Mouse (Mus musculus): ENCODE data around the gene Rab40c. TPM values are rescaled to one million over a fixed set of nuclear protein-coding genes. Genes with fewer than 3 reads are reported as not detected.
A peak's percentile ranks its signal among the peaks of the same experiment; 100 is the strongest.

The Rab40c gene
- polyA plus RNA-seq, 1 experiment from 2014 or later, result 59.2 TPM

DNA sequence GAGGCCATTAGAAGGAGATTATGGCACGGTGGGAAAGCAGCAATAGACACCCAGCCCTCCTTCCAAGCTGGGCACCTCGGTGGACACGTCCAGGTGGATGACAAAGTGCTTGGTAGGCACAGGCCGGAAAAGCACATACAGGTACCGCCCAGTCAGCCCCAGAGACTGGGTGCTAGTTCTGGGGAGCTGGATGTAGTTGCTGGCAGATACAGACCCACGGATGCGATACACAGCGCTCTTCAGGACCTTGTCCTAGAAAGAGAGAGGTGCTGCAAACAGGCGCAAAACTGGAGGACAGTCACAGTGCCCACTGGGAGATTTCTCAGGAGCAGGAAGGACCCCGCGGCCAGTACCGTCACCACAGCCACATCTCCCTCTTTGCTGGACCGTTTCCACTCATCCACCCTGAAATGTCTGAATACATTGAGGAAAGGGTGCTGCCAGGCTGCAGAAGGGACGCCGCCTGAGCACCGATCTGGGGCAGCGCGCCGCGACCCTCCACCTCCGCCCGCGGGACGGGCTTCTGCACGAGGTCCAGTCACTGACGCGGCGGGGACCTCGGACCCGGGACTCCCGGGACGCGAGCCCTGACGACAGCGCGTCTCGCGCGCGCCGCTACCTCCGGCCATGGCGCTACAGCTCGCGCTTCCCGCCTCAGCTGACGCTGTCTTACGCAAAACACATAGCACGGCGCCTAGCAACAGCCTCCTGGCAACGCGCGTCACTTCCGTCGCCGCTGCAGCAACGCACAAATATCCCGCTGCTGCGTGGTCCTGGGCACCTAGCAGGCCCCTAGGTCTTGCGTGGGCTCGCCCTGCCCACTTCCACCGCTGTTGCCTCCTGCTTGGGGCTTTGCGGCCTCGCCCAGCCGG lies 58.5 kb downstream of the Rab40c start, which contains the start of gene Wdr90:
Gene Wdr90 (minus strand): TSS at position 670 of the 872 bp plus-strand sequence.
- WGBS, result 2% methylated on average over 65 of the region's 65 CpGs
- H3K9ac ChIP-seq (replicated peaks; ENCODE audit: low read depth, low read length), result peak within 1 kb of the TSS; percentile 72
- peak; percentile 98 for ATAC-seq

DNA sequence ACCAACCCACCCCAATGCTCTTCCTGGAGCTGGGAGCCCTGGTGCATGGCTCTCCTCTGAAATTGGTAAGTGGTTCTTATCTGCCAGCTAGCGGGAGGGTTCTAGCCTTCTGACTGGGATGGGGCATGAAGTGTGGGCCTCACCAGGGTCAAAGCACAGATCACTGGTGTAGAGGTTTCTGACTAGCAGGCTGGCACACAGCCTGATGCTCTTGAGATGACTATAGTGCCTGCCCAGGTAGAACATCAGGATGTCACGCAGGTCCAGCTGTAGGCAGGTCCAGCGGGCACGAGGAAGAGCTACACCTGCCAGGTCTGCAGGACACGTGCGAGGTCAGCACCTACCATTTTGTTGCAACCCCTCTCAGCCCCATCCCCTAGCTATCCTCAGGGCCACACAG lies 59.3 kb downstream of the Rab40c start:
- H3K4me3 ChIP-seq (replicated peaks; ENCODE audit: low read length), result no peak overlapping the region; the same call in 1 of the 2 replicates
- no peaks in the 10 kb centered on the region for H3K27me3 ChIP-seq (replicated peaks; ENCODE audit: control insufficient read depth, insufficient read depth, low read length)
- H3K36me3 ChIP-seq (ENCODE audit: control insufficient read depth, insufficient read depth), result no peaks in the 10 kb centered on the region
- H3K9me3 ChIP-seq (ENCODE audit: control insufficient read depth, low read length), result no peaks in the 10 kb centered on the region
- no peak overlapping the region for H3K27ac ChIP-seq (ENCODE audit: low read length)
- 95% methylated on average over 6 of the region's 6 CpGs for WGBS
- no peak for ATAC-seq
- peak overlapping the region; percentile 90 for H3K4me2 ChIP-seq (ENCODE audit: low read length)
- H3K9ac ChIP-seq (replicated peaks; ENCODE audit: low read depth, low read length), result peak overlapping the region; percentile 72; the same call in 1 of the 2 replicates
- peaks cover 16% of the 10 kb centered on the region for H3K4me1 ChIP-seq (replicated peaks; ENCODE audit: control insufficient read depth, insufficient read depth, low read length)

More for the DNA sequence above, 58.5 kb downstream of the Rab40c start, which contains the start of gene Wdr90:
- Histone ChIP-seq H3K36me3 (ENCODE audit: control insufficient read depth, insufficient read depth) (no peaks in the 10 kb centered on the region), H3K4me2 (ENCODE audit: low read length) (peak within 1 kb of the TSS; percentile 90), H3K27me3 (replicated peaks; ENCODE audit: control insufficient read depth, insufficient read depth, low read length) (no peaks in the 10 kb centered on the region), H3K4me1 (replicated peaks; ENCODE audit: control insufficient read depth, insufficient read depth, low read length) (peaks cover 16% of the 10 kb centered on the region), H3K4me3 (replicated peaks; ENCODE audit: low read length) (peak within 1 kb of the TSS; percentile 75), H3K27ac (ENCODE audit: low read length) (peak within 1 kb of the TSS; percentile 80), H3K9me3 (ENCODE audit: control insufficient read depth, low read length) (no peaks in the 10 kb centered on the region)

DNA sequence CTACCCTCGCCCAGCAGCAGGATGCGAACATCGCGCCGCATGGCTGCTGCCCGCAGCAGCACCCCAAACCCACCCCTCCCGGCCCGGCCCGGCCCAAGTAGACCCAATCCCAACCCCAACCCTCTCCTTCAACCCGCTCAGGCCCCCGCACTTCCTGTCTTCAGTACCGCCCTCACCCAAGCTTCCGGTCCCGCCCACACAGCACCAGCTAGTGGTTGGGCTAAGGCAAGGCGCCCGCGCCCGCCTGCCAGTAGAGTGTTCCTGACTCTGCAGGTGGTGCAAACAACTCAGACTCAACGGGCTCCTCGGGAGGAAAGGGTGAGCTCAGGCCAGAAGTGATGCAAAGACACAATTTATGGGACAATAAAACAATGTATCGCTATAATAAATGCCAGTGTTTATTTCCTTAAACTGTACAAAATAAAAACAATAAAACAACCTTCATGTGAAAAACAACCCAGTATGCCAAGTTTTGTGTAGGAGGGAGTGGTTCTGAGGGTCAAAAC lies 75.1 kb downstream of the Rab40c start, which contains the start of gene Rhot2:
Gene Rhot2 (minus strand): TSS at position 456 of the 506 bp plus-strand sequence.
- Histone ChIP-seq H3K27me3 (replicated peaks; ENCODE audit: control insufficient read depth, insufficient read depth, low read length) (no peaks in the 10 kb centered on the region), H3K9me3 (ENCODE audit: control insufficient read depth, low read length) (no peaks in the 10 kb centered on the region), H3K27ac (ENCODE audit: low read length) (peak within 1 kb of the TSS; percentile 66), H3K36me3 (ENCODE audit: control insufficient read depth, insufficient read depth) (peaks cover 20% of the 10 kb centered on the region), H3K9ac (replicated peaks; ENCODE audit: low read depth, low read length) (peak within 1 kb of the TSS; percentile 78), H3K4me3 (replicated peaks; ENCODE audit: low read length) (peak within 1 kb of the TSS; percentile 87), H3K4me2 (ENCODE audit: low read length) (peak within 1 kb of the TSS; percentile 89), H3K4me1 (replicated peaks; ENCODE audit: control insufficient read depth, insufficient read depth, low read length) (peaks cover 16% of the 10 kb centered on the region)
- peak; percentile 98 for ATAC-seq
- WGBS, result 1% methylated on average over 21 of the region's 21 CpGs

DNA sequence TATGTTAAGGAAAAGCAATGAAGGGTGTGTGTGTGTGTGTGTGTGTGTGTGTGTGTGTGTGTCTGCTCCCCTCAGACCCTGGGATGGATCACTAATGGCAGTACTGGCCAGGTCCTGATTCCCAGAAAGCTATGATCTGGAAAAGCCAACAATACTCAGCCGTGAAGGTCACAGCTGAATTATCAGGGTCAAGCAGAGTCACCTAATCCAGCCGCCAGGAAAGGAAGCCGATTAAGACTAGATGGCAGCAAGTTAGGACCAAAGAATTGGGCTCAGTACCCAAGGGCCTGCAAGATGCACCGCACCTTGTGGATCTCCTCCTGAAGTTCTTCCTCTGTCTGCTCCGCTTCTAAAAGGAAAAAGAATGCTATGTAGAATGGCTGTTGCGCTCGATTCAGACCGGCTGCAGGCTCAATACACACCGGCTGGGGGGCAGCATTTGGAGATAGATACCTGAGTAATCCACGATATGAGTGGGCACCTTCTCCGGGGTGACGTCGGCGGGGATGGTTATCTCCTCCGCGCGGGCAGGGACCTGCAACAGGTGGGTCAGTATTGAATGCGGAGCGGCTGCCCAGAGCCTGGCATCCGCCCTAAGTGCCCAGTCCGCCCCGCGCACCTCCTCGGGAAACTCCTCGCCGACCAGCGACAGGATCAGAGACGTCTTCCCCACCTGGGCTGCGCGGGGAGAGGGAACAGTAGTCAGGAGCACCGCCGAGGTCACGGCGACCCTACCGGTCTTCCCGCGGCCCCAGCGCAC lies 75.7 kb downstream of the Rab40c start:
- Histone ChIP-seq H3K27me3 (replicated peaks; ENCODE audit: control insufficient read depth, insufficient read depth, low read length) (no peaks in the 10 kb centered on the region), H3K4me3 (replicated peaks; ENCODE audit: low read length) (peak overlapping the region; percentile 87), H3K9me3 (ENCODE audit: control insufficient read depth, low read length) (no peaks in the 10 kb centered on the region), H3K4me1 (replicated peaks; ENCODE audit: control insufficient read depth, insufficient read depth, low read length) (peaks cover 16% of the 10 kb centered on the region), H3K4me2 (ENCODE audit: low read length) (peak overlapping the region; percentile 89), H3K36me3 (ENCODE audit: control insufficient read depth, insufficient read depth) (peaks cover 26% of the 10 kb centered on the region), H3K9ac (replicated peaks; ENCODE audit: low read depth, low read length) (peak overlapping the region; percentile 78), H3K27ac (ENCODE audit: low read length) (peak overlapping the region; percentile 66)
- 3% methylated on average over 38 of the region's 38 CpGs for WGBS
- peak; percentile 8; the same call in 1 of the 2 replicates for ATAC-seq

DNA sequence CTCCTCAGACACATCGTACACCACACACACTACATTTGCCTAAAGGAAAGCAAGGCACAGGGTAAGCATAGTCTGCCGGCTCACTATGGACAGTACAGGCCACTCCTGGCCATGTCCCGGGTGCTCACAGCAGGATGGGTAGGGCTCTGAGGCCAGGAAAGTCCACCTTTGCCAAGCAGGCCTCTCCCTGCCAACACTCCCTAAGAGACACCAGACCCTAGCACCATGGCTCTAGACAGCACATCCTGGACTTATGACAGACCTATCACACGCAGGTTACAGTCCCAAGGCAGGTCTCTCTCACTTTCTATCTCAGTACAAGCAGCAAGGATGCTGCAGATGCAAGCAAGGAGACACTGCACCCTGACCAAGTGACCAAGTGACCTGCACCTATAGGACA lies 76.4 kb downstream of the Rab40c start:
- Histone ChIP-seq H3K4me1 (replicated peaks; ENCODE audit: control insufficient read depth, insufficient read depth, low read length) (peaks cover 19% of the 10 kb centered on the region), H3K27me3 (replicated peaks; ENCODE audit: control insufficient read depth, insufficient read depth, low read length) (no peaks in the 10 kb centered on the region), H3K4me3 (replicated peaks; ENCODE audit: low read length) (peak overlapping the region; percentile 87; the same call in 1 of the 2 replicates), H3K27ac (ENCODE audit: low read length) (no peak overlapping the region), H3K9me3 (ENCODE audit: control insufficient read depth, low read length) (no peaks in the 10 kb centered on the region), H3K4me2 (ENCODE audit: low read length) (peak overlapping the region; percentile 89; the same call in 1 of the 2 replicates), H3K9ac (replicated peaks; ENCODE audit: low read depth, low read length) (no peak overlapping the region; the same call in 1 of the 2 replicates), H3K36me3 (ENCODE audit: control insufficient read depth, insufficient read depth) (peaks cover 26% of the 10 kb centered on the region)
- ATAC-seq, result no peak
- WGBS, result 91% methylated on average over 4 of the region's 4 CpGs

DNA sequence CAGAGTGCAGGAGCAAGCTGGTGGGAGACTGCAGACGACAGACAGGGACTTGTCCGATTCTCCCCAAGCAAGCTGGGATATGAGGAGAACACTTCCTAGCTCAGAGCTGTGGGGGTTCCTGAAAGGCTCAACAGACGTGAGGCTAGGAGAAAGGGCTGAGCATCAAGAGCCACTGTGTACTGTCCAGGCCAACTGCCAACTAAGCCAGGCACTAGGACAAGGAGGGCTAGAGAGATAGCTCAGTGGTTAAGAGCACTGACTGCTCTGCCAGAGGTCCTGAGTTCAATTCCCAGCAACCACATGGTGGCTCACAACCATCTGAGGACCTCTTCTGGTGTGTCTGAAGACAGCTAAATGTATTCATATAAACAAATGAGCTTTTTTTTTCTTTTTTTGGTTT lies 77.0 kb downstream of the Rab40c start:
- no peak overlapping the region for H3K9ac ChIP-seq (replicated peaks; ENCODE audit: low read depth, low read length)
- no peak overlapping the region for H3K4me3 ChIP-seq (replicated peaks; ENCODE audit: low read length)
- H3K4me1 ChIP-seq (replicated peaks; ENCODE audit: control insufficient read depth, insufficient read depth, low read length), result peaks cover 25% of the 10 kb centered on the region
- WGBS, result 78% methylated on average over 3 of the region's 3 CpGs
- no peak for ATAC-seq
- H3K27ac ChIP-seq (ENCODE audit: low read length), result no peak overlapping the region
- H3K36me3 ChIP-seq (ENCODE audit: control insufficient read depth, insufficient read depth), result peaks cover 26% of the 10 kb centered on the region
- no peaks in the 10 kb centered on the region for H3K27me3 ChIP-seq (replicated peaks; ENCODE audit: control insufficient read depth, insufficient read depth, low read length)
- H3K9me3 ChIP-seq (ENCODE audit: control insufficient read depth, low read length), result no peaks in the 10 kb centered on the region
- no peak overlapping the region for H3K4me2 ChIP-seq (ENCODE audit: low read length)

DNA sequence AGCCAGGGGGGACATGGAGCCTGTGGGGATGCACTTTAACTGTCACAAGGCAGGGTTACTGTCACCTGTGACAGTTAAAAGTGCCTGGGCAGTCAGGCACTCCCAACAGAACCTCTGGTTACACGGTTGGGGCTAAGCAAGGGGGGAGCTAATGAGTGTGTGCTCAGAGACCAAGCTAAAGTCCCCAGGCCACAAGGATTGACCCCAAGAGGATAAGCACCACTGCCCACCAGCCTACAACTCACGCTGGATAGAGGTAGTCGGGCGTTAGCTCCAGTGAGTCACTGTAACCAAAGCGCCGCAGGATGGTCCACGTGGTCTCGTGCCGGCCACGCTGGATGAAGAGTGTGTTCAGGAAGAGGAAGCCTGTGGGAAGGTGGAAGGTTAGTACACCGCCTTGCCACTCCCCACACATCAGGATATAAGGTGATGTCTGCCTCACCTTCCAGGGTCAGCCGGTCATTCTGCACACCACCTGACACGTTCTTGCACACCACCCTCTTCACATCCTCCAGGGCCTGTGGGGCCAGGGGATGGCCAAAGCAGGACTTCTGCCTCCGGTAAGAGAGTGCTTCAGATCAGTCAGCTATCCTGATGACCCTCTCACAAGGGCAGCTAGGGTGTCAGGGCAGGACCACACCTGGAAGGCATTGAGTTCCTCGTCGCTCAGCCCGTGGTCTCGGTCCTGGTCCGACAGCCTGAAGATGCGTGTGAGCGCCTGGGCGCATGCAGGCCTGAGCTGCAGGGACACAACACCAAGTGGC lies 78.2 kb downstream of the Rab40c start, which contains the start of gene Gm20683:
Gene Gm20683 (minus strand): TSS at position 647 of the 764 bp plus-strand sequence.
- Histone ChIP-seq H3K9me3 (ENCODE audit: control insufficient read depth, low read length) (no peaks in the 10 kb centered on the region), H3K4me2 (ENCODE audit: low read length) (no peak within 1 kb of the TSS), H3K9ac (replicated peaks; ENCODE audit: low read depth, low read length) (no peak within 1 kb of the TSS), H3K4me3 (replicated peaks; ENCODE audit: low read length) (no peak within 1 kb of the TSS), H3K27me3 (replicated peaks; ENCODE audit: control insufficient read depth, insufficient read depth, low read length) (no peaks in the 10 kb centered on the region), H3K36me3 (ENCODE audit: control insufficient read depth, insufficient read depth) (peaks cover 26% of the 10 kb centered on the region), H3K4me1 (replicated peaks; ENCODE audit: control insufficient read depth, insufficient read depth, low read length) (peaks cover 34% of the 10 kb centered on the region), H3K27ac (ENCODE audit: low read length) (no peak within 1 kb of the TSS)
- WGBS, result 93% methylated on average over 22 of the region's 22 CpGs
- no peak for ATAC-seq

DNA sequence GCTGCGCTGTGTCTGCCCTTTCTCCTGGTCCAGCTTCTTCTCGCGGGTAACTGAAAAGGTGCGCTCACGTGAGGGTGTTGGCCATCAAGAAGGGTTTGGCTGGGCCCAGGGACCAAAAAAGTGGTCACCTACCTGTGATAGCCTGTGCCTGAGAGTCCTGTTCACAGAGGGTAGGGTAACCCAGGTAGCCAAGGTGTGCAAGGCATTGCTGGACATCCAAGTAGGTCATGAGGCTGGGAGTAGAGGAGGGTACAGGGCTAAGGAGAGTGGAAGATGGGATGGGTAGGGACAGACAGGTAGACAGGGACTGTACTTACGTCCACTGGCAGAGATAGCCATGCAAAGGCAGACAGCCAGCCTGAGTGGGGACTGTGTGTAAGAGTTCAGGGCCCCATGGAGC lies 79.0 kb downstream of the Rab40c start:
- H3K4me2 ChIP-seq (ENCODE audit: low read length), result no peak overlapping the region
- no peak overlapping the region for H3K9ac ChIP-seq (replicated peaks; ENCODE audit: low read depth, low read length)
- peaks cover 41% of the 10 kb centered on the region for H3K4me1 ChIP-seq (replicated peaks; ENCODE audit: control insufficient read depth, insufficient read depth, low read length)
- H3K9me3 ChIP-seq (ENCODE audit: control insufficient read depth, low read length), result no peaks in the 10 kb centered on the region
- no peak overlapping the region for H3K27ac ChIP-seq (ENCODE audit: low read length)
- ATAC-seq, result no peak
- no peaks in the 10 kb centered on the region for H3K27me3 ChIP-seq (replicated peaks; ENCODE audit: control insufficient read depth, insufficient read depth, low read length)
- no peak overlapping the region for H3K4me3 ChIP-seq (replicated peaks; ENCODE audit: low read length)
- 91% methylated on average over 6 of the region's 6 CpGs for WGBS
- H3K36me3 ChIP-seq (ENCODE audit: control insufficient read depth, insufficient read depth), result peaks cover 26% of the 10 kb centered on the region

Measured in forebrain, embryonic 16.5 days (tissue).